9 mouse cellular contexts compared by ENCODE assay signal in the genomic region with DNA sequence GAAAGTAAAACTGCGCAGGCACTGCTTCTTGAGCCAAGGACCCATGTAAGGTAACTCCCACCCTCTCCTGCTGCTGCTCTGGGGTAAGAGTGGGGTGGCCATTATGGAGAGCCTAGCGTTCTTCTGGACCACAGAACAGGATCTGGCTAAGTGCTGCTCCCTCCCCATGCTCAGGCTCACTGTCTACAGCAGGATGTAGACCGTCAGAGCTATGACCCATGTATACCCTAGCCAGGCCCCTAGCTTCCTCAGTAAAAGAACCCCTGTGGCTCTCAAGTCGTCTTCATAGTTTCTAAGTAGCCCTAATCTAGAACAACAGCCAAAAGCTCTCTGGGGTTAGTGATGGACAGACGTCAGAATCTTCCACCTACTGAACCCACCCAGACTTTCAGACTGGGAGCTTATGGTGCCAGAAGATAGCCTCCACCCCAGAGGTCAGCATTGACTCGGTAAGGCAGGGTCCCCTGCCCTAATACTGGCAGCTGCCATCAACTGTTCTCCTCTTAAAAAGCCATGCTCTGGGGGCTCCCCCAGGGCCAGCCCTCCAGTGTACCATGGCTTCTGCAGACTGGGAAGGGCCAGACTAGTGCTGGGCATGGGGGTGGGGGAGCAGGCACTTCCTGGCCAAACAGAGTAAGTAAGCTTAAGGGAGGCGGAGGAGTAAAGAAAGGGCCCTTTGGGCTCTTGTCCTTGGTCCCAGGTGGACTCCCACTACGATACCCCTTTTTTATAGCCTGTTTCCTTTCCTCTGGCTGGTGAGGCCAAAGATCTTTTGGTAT. TPM values are rescaled to one million over a fixed set of nuclear protein-coding genes. Genes with fewer than 3 reads are reported as not detected.
A peak's percentile ranks its signal among the peaks of the same experiment; 100 is the strongest.
DNase-seq lines count a peak whose midpoint lies in the region; ATAC-seq and TF ChIP-seq lines count a peak whose summit lies in the region.
"Had no signal": no experiment of that assay in that cellular context is flagged by ENCODE, and none has a peak within 500 bp of the region (broad histone marks: within the 10 kb centered on the region; RNA-seq: fewer than 3 reads in every experiment).

No protein-coding gene starts in this region.

- no peak for ATAC-seq in lung, postnatal 0 days
- no peak for ATAC-seq in kidney, postnatal 0 days (replicated peaks; ENCODE audit: low FRiP score, low read depth)
- no peak for ATAC-seq in stomach, embryonic 15.5 days (ENCODE audit: insufficient read depth, low FRiP score, low read depth)
- no peak for ATAC-seq in hindbrain, embryonic 11.5 days (ENCODE audit: low FRiP score)

- H3K4me2 ChIP-seq in lung, postnatal 0 days (replicated peaks; ENCODE audit: low read depth, low read length), result peak overlapping the region; percentile 40
- peak overlapping the region; percentile 23; the same call in 1 of the 2 replicates for H3K4me2 ChIP-seq in kidney, postnatal 0 days (ENCODE audit: low read length)
- peak overlapping the region; percentile 46 for H3K4me2 ChIP-seq in stomach, embryonic 15.5 days
- H3K4me2 ChIP-seq in hindbrain, embryonic 11.5 days (replicated peaks; ENCODE audit: low read depth, low read length), result no peak overlapping the region

- no peaks in the 10 kb centered on the region for H3K9me3 ChIP-seq in lung, postnatal 0 days (ENCODE audit: low read length)
- H3K9me3 ChIP-seq in kidney, postnatal 0 days (replicated peaks; ENCODE audit: low read length), result no peaks in the 10 kb centered on the region
- H3K9me3 ChIP-seq in stomach, embryonic 15.5 days, result no peaks in the 10 kb centered on the region
- no peaks in the 10 kb centered on the region for H3K9me3 ChIP-seq in hindbrain, embryonic 11.5 days (ENCODE audit: control insufficient read depth, low read length)

- no peak for DNase-seq in heart, adult 2 months
- DNase-seq in heart, postnatal 25 days (ENCODE audit: low spot score), result no peak
- no peak for DNase-seq in lung, postnatal 0 days (ENCODE audit: low spot score)
- DNase-seq in lung, postnatal 36 days, result no peak
- no peak for DNase-seq in kidney, postnatal 0 days (ENCODE audit: low spot score)
- no peak for DNase-seq in hindbrain, embryonic 11.5 days (ENCODE audit: low spot score)
- no peak for DNase-seq in neural tube, embryonic 10.5 days (ENCODE audit: extremely low spot score, low spot score)
- DNase-seq: adrenal gland, postnatal 25 days had no signal

- H3K36me3 ChIP-seq in heart, adult 2 months (ENCODE audit: control insufficient read depth, insufficient read depth, low read length), result peaks cover 4% of the 10 kb centered on the region
- H3K36me3 ChIP-seq in lung, postnatal 0 days (ENCODE audit: insufficient read depth, low read length), result no peaks in the 10 kb centered on the region
- H3K36me3 ChIP-seq in kidney, postnatal 0 days (ENCODE audit: insufficient read depth, low read length), result no peaks in the 10 kb centered on the region
- 0 out of 2 replicates have a peak, but pooled peaks cover 2% of the 10 kb centered on the region for H3K36me3 ChIP-seq in stomach, embryonic 15.5 days
- peaks cover 2% of the 10 kb centered on the region; the same call in 1 of the 2 replicates for H3K36me3 ChIP-seq in hindbrain, embryonic 11.5 days (ENCODE audit: control insufficient read depth, insufficient read depth, low read length)

- H3K27me3 ChIP-seq in heart, adult 2 months (ENCODE audit: control insufficient read depth, insufficient read depth, low read length), result no peaks in the 10 kb centered on the region
- no peaks in the 10 kb centered on the region for H3K27me3 ChIP-seq in lung, postnatal 0 days (replicated peaks; ENCODE audit: insufficient read depth, low read length)
- no peaks in the 10 kb centered on the region for H3K27me3 ChIP-seq in kidney, postnatal 0 days (ENCODE audit: insufficient read depth, low read length)
- no peaks in the 10 kb centered on the region for H3K27me3 ChIP-seq in stomach, embryonic 15.5 days (replicated peaks)
- no peaks in the 10 kb centered on the region for H3K27me3 ChIP-seq in hindbrain, embryonic 11.5 days (ENCODE audit: control insufficient read depth, insufficient read depth, low read length)

- peaks cover 2% of the 10 kb centered on the region; the same call in 1 of the 2 replicates for H3K79me2 ChIP-seq in heart, adult 2 months (replicated peaks; ENCODE audit: control insufficient read depth, insufficient read depth, low read length)

- no peak for TF ChIP-seq CTCF in heart, adult 2 months (IDR thresholded peaks at IDR 0.05)
- no peak for TF ChIP-seq CTCF in lung, postnatal 0 days (IDR thresholded peaks at IDR 0.05)
- no peak for TF ChIP-seq CTCF in kidney, postnatal 0 days (IDR thresholded peaks at IDR 0.05; ENCODE audit: low read depth)

- H3K4me1 ChIP-seq in heart, adult 2 months (ENCODE audit: control insufficient read depth, insufficient read depth, low read length), result peaks cover 17% of the 10 kb centered on the region
- H3K4me1 ChIP-seq in lung, postnatal 0 days (ENCODE audit: insufficient read depth, low read depth, low read length), result peaks cover 20% of the 10 kb centered on the region
- peaks cover 32% of the 10 kb centered on the region for H3K4me1 ChIP-seq in kidney, postnatal 0 days (replicated peaks; ENCODE audit: insufficient read depth, low read length)
- H3K4me1 ChIP-seq in stomach, embryonic 15.5 days, result peaks cover 26% of the 10 kb centered on the region
- no peaks in the 10 kb centered on the region for H3K4me1 ChIP-seq in hindbrain, embryonic 11.5 days (replicated peaks; ENCODE audit: control insufficient read depth, insufficient read depth, low read length)

- no peak overlapping the region for H3K4me3 ChIP-seq in heart, adult 2 months
- H3K4me3 ChIP-seq in lung, postnatal 0 days (ENCODE audit: low read depth, low read length), result peak overlapping the region; percentile 12; the same call in 1 of the 2 replicates
- H3K4me3 ChIP-seq in kidney, postnatal 0 days (replicated peaks; ENCODE audit: low read depth, low read length), result no peak overlapping the region
- H3K4me3 ChIP-seq in stomach, embryonic 15.5 days (replicated peaks), result peak overlapping the region; percentile 27
- no peak overlapping the region for H3K4me3 ChIP-seq in hindbrain, embryonic 11.5 days (ENCODE audit: low read depth, low read length)

- 51% methylated on average over 8 of the region's 8 CpGs for WGBS in heart, adult 2 months
- WGBS in lung, postnatal 0 days, result 48% methylated on average over 8 of the region's 8 CpGs
- WGBS in kidney, postnatal 0 days, result 49% methylated on average over 8 of the region's 8 CpGs
- 58% methylated on average over 8 of the region's 8 CpGs for WGBS in stomach, embryonic 15.5 days
- 79% methylated on average over 8 of the region's 8 CpGs for WGBS in hindbrain, embryonic 11.5 days

- TF ChIP-seq EP300 in heart, adult 2 months (IDR thresholded peaks at IDR 0.05; ENCODE audit: insufficient read depth, low read depth, low read length), result no peak
- TF ChIP-seq EP300 in lung, postnatal 0 days (IDR thresholded peaks at IDR 0.05), result no peak

- H3K9ac ChIP-seq in heart, adult 2 months (ENCODE audit: low read depth, low read length), result no peak overlapping the region
- H3K9ac ChIP-seq in lung, postnatal 0 days (replicated peaks; ENCODE audit: low read depth), result 0 out of 2 replicates have a peak overlapping the region, but pooled peaks have one; percentile 10
- peak overlapping the region; percentile 3; the same call in 1 of the 2 replicates for H3K9ac ChIP-seq in kidney, postnatal 0 days (ENCODE audit: low read depth, low read length)
- no peak overlapping the region for H3K9ac ChIP-seq in stomach, embryonic 15.5 days
- no peak overlapping the region for H3K9ac ChIP-seq in hindbrain, embryonic 11.5 days (ENCODE audit: low read depth, low read length)

- intact Hi-C loops in heart, adult 2 months (cut with DNase I), result no loop called here
- intact Hi-C loops in heart, postnatal 25 days (cut with DNase I), result no loop called here

- no peak for TF ChIP-seq POLR2A in heart, adult 2 months (IDR thresholded peaks at IDR 0.05; ENCODE audit: insufficient read depth, low read depth, low read length)

- peak overlapping the region; percentile 61 for H3K27ac ChIP-seq in heart, adult 2 months
- peak overlapping the region; percentile 87 for H3K27ac ChIP-seq in lung, postnatal 0 days (ENCODE audit: low read length)
- peak overlapping the region; percentile 51 for H3K27ac ChIP-seq in kidney, postnatal 0 days
- H3K27ac ChIP-seq in stomach, embryonic 15.5 days, result peak overlapping the region; percentile 92
- H3K27ac ChIP-seq in hindbrain, embryonic 11.5 days (ENCODE audit: low read depth, low read length), result no peak overlapping the region

RNA-seq across cellular contexts. Expression of gene Rcor2, which starts 27.2 kb away (rescaled TPM):
- total RNA-seq in heart, adult 2 months (2021), result 1 to 10 TPM; 5.7 to 7.6 TPM
- 11.6 and 12.7 TPM in 2 replicates for polyA plus RNA-seq in heart, adult 2 months (2012; rRNA removed)
- total RNA-seq in heart, postnatal 25 days (2021), result 1 to 10 TPM; 6.9 to 7.5 TPM
- polyA plus RNA-seq in lung, postnatal 0 days (2015; fragmentation: Nextera tagmentation; extraction: Ambion mirVana), result 1.3 and 1.5 TPM in 2 replicates
- 4.9 and 6.3 TPM in 2 replicates for polyA plus RNA-seq in kidney, postnatal 0 days (2015; fragmentation: Nextera tagmentation; extraction: Ambion mirVana)
- polyA plus RNA-seq in stomach, embryonic 15.5 days (2015; fragmentation: Nextera tagmentation; extraction: Ambion mirVana), result 13.4 and 15.0 TPM in 2 replicates
- 28.1 and 31.4 TPM in 2 replicates for polyA plus RNA-seq in hindbrain, embryonic 11.5 days (2014; fragmentation: Nextera tagmentation; extraction: Ambion mirVana)

RNA-seq across cellular contexts. Expression of gene Mark2, which starts 47.4 kb away (rescaled TPM):
- 10 to 100 TPM; 46.2 to 53.8 TPM for total RNA-seq in heart, adult 2 months (2021)
- 53.1 and 56.7 TPM in 2 replicates for polyA plus RNA-seq in heart, adult 2 months (2012; rRNA removed)
- total RNA-seq in heart, postnatal 25 days (2021), result 10 to 100 TPM; 49.4 to 55.3 TPM
- polyA plus RNA-seq in lung, postnatal 0 days (2015; fragmentation: Nextera tagmentation; extraction: Ambion mirVana), result 29.8 and 35.9 TPM in 2 replicates
- 32.9 and 35.5 TPM in 2 replicates for polyA plus RNA-seq in kidney, postnatal 0 days (2015; fragmentation: Nextera tagmentation; extraction: Ambion mirVana)
- 55.7 and 57.7 TPM in 2 replicates for polyA plus RNA-seq in stomach, embryonic 15.5 days (2015; fragmentation: Nextera tagmentation; extraction: Ambion mirVana)
- polyA plus RNA-seq in hindbrain, embryonic 11.5 days (2014; fragmentation: Nextera tagmentation; extraction: Ambion mirVana), result 47.4 and 50.7 TPM in 2 replicates

RNA-seq across cellular contexts. Expression of gene Naa40, which starts 53.3 kb away (rescaled TPM):
- total RNA-seq in heart, adult 2 months (2021), result 10 to 100 TPM; 14.9 to 16.4 TPM
- polyA plus RNA-seq in heart, adult 2 months (2012; rRNA removed), result 23.8 and 31.8 TPM in 2 replicates
- total RNA-seq in heart, postnatal 25 days (2021), result 10 to 100 TPM; 14.4 to 17.7 TPM
- 16.6 and 17.7 TPM in 2 replicates for polyA plus RNA-seq in lung, postnatal 0 days (2015; fragmentation: Nextera tagmentation; extraction: Ambion mirVana)
- 47.3 and 55.8 TPM in 2 replicates for polyA plus RNA-seq in kidney, postnatal 0 days (2015; fragmentation: Nextera tagmentation; extraction: Ambion mirVana)
- polyA plus RNA-seq in stomach, embryonic 15.5 days (2015; fragmentation: Nextera tagmentation; extraction: Ambion mirVana), result 47.0 and 51.6 TPM in 2 replicates
- polyA plus RNA-seq in hindbrain, embryonic 11.5 days (2014; fragmentation: Nextera tagmentation; extraction: Ambion mirVana), result 79.9 and 87.6 TPM in 2 replicates

Comparison
In these comparisons a context has a peak if more than half of its experiments do, and no peak if none do; other contexts are left out.
1. H3K4me3 ChIP-seq: peak in lung, postnatal 0 days (single experiment) and stomach, embryonic 15.5 days (single experiment); none in heart, adult 2 months (single experiment), kidney, postnatal 0 days (single experiment) and hindbrain, embryonic 11.5 days (single experiment).
2. H3K9ac ChIP-seq: peak in lung, postnatal 0 days (single experiment) and kidney, postnatal 0 days (single experiment); none in heart, adult 2 months (single experiment), stomach, embryonic 15.5 days (single experiment) and hindbrain, embryonic 11.5 days (single experiment).